Mouse (Mus musculus) bone marrow, adult 2 months (tissue): ENCODE data around the gene B9d1. TPM values are rescaled to one million over a fixed set of nuclear protein-coding genes. Genes with fewer than 3 reads are reported as not detected.

ENCODE experiments used
- H3K27ac ChIP-seq: fragments of 200-500 bp; 2 replicates; pipeline ENCODE4 v1.5.1; 2012; ENCODE audit warnings: low read depth, mild to moderate bottlenecking, control low read depth, inconsistent platforms, low read length; ENCODE audit not compliant: control insufficient read depth, poor library complexity, insufficient read depth
- H3K4me1 ChIP-seq: fragments of 200-500 bp; 2 replicates; pipeline ENCODE4 v1.6.1; 2011; ENCODE audit warnings: low read length; ENCODE audit not compliant: control insufficient read depth, insufficient read depth
- H3K4me3 ChIP-seq: fragments of 200-500 bp; replicated peaks from 2 replicates; pipeline ENCODE3; 2011; ENCODE audit warnings: mild to moderate bottlenecking, low read depth, low read length, control low read depth; ENCODE audit not compliant: control insufficient read depth
- CTCF ChIP-seq: fragments of 200-500 bp; IDR thresholded peaks from 2 replicates; pipeline ENCODE4 v1.5.1; 2011; ENCODE audit warnings: low read length, control low read depth; ENCODE audit not compliant: control insufficient read depth, insufficient read depth
- POLR2A ChIP-seq: fragments of 200-500 bp; IDR thresholded peaks from 2 replicates; pipeline ENCODE4 v1.6.1; 2011; ENCODE audit warnings: low read depth, mild to moderate bottlenecking, control low read depth, low read length, borderline replicate concordance; ENCODE audit not compliant: control insufficient read depth
- WGBS: fragments of 180-500 bp; shearing (Covaris S2); methylation state at CpG from one replicate; pipeline ENCODE4 v1.1.7; 2018; 5-methylcytosine and 5-hydroxymethylcytosine counted together
- polyA plus RNA-seq: library from polyadenylated mRNA; stranded (reverse); fragments of >200 nt; gene quantifications from 2 replicates; pipeline ENCODE4 v1.2.4, GENCODE M21; 2011; ENCODE audit warnings: low replicate concordance; ENCODE audit not compliant: missing spikeins, insufficient read depth, insufficient read length

The B9d1 gene
- polyA plus RNA-seq, 1 experiment, result not detected

DNA sequence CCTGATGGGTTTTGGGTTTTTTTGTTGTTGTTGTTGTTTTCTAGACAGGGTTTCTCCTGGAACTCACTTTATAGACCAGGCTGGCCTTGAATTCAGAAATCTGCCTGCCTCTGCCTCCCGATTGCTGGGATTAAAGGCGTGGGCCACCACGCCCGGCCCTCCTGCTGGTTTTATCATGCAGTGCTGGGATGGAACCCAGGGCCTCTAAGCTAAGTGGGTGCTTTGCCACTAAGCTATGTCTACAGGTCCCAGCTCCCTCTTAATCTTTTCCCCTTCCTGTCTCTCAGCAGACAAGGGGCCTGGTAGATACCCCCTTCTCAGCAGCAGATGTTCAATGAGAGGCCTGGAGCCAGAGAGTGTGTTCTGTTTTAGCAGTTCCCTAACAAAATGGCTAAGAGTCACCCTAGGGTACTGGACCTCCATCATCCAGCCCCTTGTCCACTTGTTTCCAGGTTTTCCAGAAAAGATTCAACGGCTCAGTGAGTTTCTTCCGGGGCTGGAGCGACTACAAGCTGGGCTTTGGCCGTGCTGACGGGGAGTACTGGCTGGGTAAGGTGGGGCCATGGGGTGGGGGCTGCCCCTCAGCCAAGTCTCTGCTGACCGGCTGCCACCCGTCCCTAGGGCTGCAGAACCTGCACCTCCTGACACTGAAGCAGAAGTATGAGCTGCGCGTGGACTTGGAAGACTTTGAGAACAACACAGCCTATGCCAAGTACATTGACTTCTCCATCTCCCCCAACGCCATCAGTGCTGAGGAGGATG, 18.3 kb upstream of the B9d1 start:
- no peaks in the 10 kb centered on the region for H3K4me1 ChIP-seq
- WGBS, result 91% methylated on average over 14 of the region's 14 CpGs
- H3K4me3 ChIP-seq, result no peak overlapping the region
- H3K27ac ChIP-seq, result no peak overlapping the region
- no peak for TF ChIP-seq CTCF
- TF ChIP-seq POLR2A, result no peak

DNA sequence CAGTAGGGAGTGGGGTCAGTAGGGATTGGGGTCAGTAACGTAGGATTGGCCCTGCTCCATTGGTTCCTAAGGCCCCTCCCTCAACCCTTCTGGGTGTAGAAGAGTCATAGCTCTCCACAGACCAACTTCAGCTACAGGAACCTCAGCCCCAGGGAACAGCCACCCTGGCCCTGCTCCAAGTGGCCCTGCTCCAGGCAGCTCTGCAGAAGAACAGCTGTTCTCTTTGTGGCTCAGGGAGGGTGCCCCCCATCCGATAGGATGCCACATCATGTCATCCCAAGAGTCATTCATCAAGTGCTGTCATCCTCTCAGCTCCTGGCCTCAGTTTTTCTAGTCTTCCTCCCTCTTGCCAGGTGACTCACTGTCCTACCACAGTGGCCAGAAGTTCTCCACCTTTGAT, 17.5 kb upstream of the B9d1 start:
- 57% methylated on average over 2 of the region's 2 CpGs for WGBS
- Histone ChIP-seq H3K4me1 (no peaks in the 10 kb centered on the region), H3K4me3 (no peak overlapping the region), H3K27ac (no peak overlapping the region)
- TF ChIP-seq POLR2A (no peak), CTCF (no peak)

DNA sequence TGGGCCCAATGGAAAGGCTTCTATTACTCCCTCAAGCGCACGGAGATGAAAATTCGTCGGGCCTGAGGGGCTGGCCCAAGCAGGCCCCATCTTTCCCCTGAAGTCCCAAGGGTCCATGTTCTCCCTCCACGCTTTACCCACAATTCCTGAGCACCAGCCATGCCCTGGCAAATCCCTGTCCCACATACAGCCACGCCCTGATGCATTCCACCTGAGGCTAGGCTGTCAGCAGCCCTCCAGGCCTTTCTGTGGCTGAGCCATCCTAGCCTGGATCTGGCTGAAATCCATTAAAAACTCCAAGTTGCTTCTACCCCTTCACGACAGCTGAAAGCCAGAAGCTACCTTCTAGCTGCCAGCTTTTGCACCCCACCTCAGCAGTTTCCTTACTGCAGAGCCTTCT, 17.0 kb upstream of the B9d1 start:
- no peaks in the 10 kb centered on the region for H3K4me1 ChIP-seq
- no peak overlapping the region for H3K27ac ChIP-seq
- no peak overlapping the region for H3K4me3 ChIP-seq
- 86% methylated on average over 7 of the region's 7 CpGs for WGBS
- TF ChIP-seq POLR2A (no peak), CTCF (no peak)

DNA sequence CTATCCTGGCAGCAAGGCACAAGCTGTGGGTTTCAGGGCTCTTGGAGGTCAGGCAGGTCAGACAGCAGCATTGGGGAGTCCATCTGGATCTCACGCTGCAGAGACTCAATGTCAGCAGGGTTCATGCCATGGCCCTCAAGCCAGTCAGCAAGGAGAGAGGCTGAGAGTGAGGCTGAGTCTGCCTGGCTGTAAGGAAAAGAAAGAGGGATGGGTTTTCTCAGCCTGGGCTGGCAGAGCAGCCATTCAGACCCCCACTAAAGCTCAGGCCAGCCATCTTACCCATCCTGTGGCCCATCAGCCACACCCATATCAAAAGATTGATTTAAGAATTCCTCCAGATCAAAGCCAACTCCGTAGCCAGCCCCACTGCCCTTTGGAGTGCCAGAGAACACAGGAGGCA, 15.9 kb upstream of the B9d1 start:
- H3K27ac ChIP-seq, result no peak overlapping the region
- no peak for TF ChIP-seq POLR2A
- no peak for TF ChIP-seq CTCF
- 78% methylated on average over 2 of the region's 2 CpGs for WGBS
- no peak overlapping the region for H3K4me3 ChIP-seq
- no peaks in the 10 kb centered on the region for H3K4me1 ChIP-seq

DNA sequence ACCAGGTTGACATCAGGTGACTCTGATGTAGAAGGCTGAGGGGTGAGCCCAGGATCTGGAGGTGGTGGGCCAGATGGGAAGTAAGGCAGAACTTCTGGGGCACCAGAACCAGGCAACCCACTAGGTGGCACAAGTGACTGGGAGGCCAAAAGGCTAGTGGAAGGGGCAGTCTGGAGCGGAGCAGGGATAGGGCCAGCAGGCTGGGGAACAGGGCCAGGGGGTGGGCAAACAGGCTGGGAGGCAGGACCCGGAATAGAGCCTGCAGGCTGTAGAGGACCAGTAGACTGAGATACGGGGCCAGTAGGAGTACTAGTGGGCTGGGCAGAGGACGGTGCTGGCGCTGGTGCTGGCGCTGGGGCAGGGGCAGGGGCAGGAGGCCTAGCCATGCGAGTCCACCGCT, 15.1 kb upstream of the B9d1 start:
- H3K4me3 ChIP-seq, result no peak overlapping the region
- H3K27ac ChIP-seq, result no peak overlapping the region
- TF ChIP-seq CTCF, result no peak
- TF ChIP-seq POLR2A, result no peak
- H3K4me1 ChIP-seq, result no peaks in the 10 kb centered on the region
- WGBS, result 94% methylated on average over 6 of the region's 8 CpGs

DNA sequence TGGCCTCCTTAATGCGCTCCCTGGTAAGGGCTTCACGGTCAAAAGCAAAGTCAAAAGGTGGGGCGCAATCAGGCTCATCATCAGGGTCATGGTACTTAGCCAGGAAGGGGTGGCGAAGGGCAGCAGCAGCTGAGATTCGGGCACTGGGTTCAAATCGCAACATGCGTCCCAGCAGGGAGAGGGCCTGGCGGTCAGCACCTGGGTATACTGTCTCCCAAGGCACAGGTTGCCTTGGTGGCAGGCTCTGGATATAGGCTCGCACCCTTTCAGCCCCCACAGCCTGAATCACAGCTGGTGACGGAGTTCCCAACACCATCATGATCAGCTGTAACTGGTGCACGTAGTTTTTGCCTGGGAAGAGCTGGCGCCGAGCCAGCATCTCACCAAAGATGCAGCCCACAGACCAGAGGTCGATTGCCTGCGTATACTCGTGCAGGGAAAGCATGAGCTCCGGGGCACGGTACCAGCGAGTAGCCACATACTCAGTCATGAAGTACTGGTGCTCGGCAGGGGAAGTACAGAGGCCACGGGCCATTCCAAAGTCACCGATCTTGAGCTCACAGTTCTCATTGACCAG, 13.9 kb upstream of the B9d1 start:
- Histone ChIP-seq H3K4me3 (no peak overlapping the region), H3K27ac (no peak overlapping the region), H3K4me1 (no peaks in the 10 kb centered on the region)
- TF ChIP-seq POLR2A (no peak), CTCF (no peak)
- WGBS, result 90% methylated on average over 22 of the region's 22 CpGs

DNA sequence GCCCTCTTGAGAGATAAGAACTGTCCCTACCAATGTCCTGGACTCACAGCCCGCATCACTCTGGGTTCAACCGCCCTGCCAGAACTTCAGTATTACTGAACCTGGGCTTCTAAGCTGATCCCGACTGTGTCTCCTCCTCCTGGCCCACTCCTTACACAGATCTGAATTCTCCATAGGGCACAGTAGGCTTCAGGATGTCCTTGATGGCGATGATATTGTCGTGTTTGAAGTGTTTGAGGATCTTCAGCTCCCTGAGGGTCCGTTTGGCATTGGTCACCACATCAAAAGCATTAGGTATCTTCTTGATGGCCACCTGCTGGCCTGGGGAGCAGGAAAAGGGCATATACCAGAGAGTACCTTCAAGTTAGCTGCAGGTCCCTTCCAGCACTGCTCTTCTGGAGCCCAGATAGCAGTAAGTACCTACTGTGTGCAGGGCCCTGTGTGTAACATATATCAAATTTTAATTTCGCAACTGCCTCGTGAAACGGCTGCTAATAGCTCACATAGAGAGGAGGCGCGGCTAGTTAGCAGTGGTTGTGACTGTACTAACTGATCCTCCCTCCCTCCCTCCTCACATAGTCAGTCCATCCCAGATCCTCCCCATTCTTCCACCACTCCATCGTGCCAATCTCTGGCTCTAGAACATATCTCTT, 12.1 kb upstream of the B9d1 start:
- TF ChIP-seq CTCF (no peak), POLR2A (no peak)
- Histone ChIP-seq H3K27ac (no peak overlapping the region), H3K4me1 (no peaks in the 10 kb centered on the region; the same call in 1 of the 2 replicates), H3K4me3 (peak overlapping the region; percentile 77)
- WGBS, result 73% methylated on average over 12 of the region's 12 CpGs

DNA sequence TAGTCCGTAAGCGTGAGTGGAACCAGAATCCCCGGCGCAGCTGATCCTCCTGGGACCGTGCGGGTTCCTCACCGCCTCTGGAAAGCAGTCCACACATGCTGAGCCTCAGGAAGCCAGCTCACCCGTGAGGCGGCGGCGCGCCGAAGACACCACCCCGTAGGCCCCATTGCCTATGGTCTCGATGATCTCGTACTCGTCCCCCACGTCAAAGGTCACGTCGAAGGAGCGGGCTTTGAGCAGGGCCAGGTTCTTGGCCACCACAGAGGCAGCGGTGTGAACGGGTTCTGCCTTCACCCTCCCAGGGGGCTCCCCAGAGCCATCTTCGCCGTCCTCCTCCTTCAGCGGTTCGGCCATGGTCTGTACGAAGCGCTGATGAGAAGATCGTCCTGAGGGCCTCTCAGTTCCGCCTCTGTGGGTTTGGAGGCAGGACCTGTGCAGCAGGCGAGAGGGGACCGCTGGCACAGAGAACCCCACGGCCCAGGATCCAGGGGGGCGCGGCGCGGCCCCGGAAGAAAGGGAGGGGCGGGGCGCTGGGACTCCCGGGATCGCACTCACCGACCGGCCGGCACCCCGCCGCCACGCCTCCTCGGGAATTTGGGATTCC, 11.3 kb upstream of the B9d1 start:
- TF ChIP-seq POLR2A (no peak), CTCF (no peak)
- H3K4me3 ChIP-seq, result peak overlapping the region; percentile 77
- H3K27ac ChIP-seq, result peak overlapping the region; percentile 41
- 5% methylated on average over 50 of the region's 50 CpGs for WGBS
- no peaks in the 10 kb centered on the region; the same call in 1 of the 2 replicates for H3K4me1 ChIP-seq
